Mouse (Mus musculus) liver, adult (tissue): ENCODE results near the gene Sox5.

ENCODE experiments used
- GATA4 ChIP-seq: IDR thresholded peaks from 2 replicates; pipeline ENCODE4 v1.6.1; 2014; ENCODE audit warnings: mild to moderate bottlenecking, low read length; ENCODE audit not compliant: insufficient replicate concordance

Sox5 gene

GRCm38 (mm10) chr6:144265752-144266151, 516.0 kb downstream of the Sox5 start:
- TF ChIP-seq GATA4 = no peak

GRCm38 (mm10) chr6:144265004-144265403, 516.8 kb downstream of the Sox5 start:
- TF ChIP-seq GATA4 = no peak

- TF ChIP-seq GATA4 = no peak
These were observed 517.4 kb downstream of the Sox5 start for GRCm38 (mm10) chr6:144264320-144264915.

- TF ChIP-seq GATA4 = no peak
These were observed 525.3 kb downstream of the Sox5 start for GRCm38 (mm10) chr6:144256500-144256899.

GRCm38 (mm10) chr6:144252191-144252718, 529.5 kb downstream of the Sox5 start:
- no peak for TF ChIP-seq GATA4

GRCm38 (mm10) chr6:144251222-144252170, 530.3 kb downstream of the Sox5 start:
- TF ChIP-seq GATA4 = no peak

- no peak for TF ChIP-seq GATA4
These were observed 531.1 kb downstream of the Sox5 start for GRCm38 (mm10) chr6:144250625-144251181.

GRCm38 (mm10) chr6:144236581-144236980, 545.2 kb downstream of the Sox5 start:
- TF ChIP-seq GATA4 = no peak

- TF ChIP-seq GATA4 = no peak
These were observed 577.8 kb downstream of the Sox5 start for GRCm38 (mm10) chr6:144203970-144204369.

GRCm38 (mm10) chr6:144203013-144203412, 578.8 kb downstream of the Sox5 start:
- TF ChIP-seq GATA4 = no peak

- TF ChIP-seq GATA4 = peak; percentile 78; the same call in 1 of the 2 replicates
These were observed 580.3 kb downstream of the Sox5 start for GRCm38 (mm10) chr6:144201402-144202040.

- TF ChIP-seq GATA4 = no peak
These were observed 584.3 kb downstream of the Sox5 start for GRCm38 (mm10) chr6:144197209-144198119.

- no peak for TF ChIP-seq GATA4
These were observed 585.8 kb downstream of the Sox5 start for GRCm38 (mm10) chr6:144195934-144196333.

GRCm38 (mm10) chr6:144183087-144183486, 598.7 kb downstream of the Sox5 start:
- no peak for TF ChIP-seq GATA4

- TF ChIP-seq GATA4 = no peak
These were observed 600.5 kb downstream of the Sox5 start for GRCm38 (mm10) chr6:144181083-144181866.
